Mouse (Mus musculus) c-Kit-negative CD71-positive TER-119-positive erythroid progenitor cells, embryonic 14.5 days (primary cell): ENCODE results near the gene Slfn14.
"Not testable (repeated sequence)": the region's sequence is repeated elsewhere in the genome, so short reads cannot be mapped to it uniquely, and the experiment has no call there.

ENCODE experiments used
- DNase-seq: peaks from one replicate; pipeline ENCODE4 v3.0.0-alpha.2; 2013; ENCODE audit warnings: low read depth, low spot score

The Slfn14 gene

DNA sequence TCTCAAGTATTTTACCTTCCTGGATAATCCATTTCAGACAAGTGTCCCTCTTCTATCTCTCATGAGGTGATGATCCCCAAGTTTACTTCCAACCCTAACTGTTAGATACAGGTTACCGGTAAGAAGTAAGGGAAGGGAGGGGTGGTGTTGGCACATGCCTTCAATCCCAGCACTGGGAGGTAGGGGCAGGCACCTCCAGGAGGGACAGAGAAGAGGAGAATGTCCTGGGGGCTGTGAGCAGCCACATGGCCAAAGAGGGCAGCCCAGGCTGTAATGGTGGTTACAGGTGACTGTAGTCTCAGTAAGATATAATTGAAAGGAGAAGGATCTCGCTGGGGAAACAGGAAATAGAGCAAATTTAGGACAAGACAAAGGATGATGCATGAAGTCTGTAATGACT lies 4.4 kb downstream of the Slfn14 start:
- no peak for DNase-seq

- no peak for DNase-seq
Measured at GRCm38 (mm10) chr11:83279691-83280090, 6.8 kb downstream of the Slfn14 start.

DNA sequence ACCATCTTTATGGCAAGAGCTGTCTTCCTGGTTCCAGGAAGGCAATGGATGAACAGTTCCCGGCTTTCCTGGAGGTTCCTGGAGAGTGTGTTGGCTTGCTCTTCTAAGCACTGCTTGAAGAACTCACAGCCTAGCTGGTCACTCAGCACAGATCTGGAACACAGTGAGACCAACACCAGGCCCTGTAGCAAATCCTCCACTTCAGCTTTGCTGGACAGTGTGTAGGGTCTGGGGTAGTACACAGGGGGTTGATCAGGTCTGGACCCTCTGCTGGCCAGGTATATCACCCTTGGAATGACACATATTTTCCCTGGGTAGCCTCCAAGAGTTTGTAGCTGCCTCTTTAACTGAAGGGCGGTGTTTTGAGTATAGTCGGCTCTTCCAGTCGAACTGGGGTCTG lies 7.5 kb downstream of the Slfn14 start:
- DNase-seq = no peak

- DNase-seq = no peak
Measured at GRCm38 (mm10) chr11:83276251-83276650, 10.3 kb downstream of the Slfn14 start.

- DNase-seq = peak; percentile 38
Measured at GRCm38 (mm10) chr11:83271951-83272843, 14.3 kb downstream of the Slfn14 start.

- DNase-seq = peak; percentile 77
Measured at GRCm38 (mm10) chr11:83271151-83271950, 15.2 kb downstream of the Slfn14 start.

DNA sequence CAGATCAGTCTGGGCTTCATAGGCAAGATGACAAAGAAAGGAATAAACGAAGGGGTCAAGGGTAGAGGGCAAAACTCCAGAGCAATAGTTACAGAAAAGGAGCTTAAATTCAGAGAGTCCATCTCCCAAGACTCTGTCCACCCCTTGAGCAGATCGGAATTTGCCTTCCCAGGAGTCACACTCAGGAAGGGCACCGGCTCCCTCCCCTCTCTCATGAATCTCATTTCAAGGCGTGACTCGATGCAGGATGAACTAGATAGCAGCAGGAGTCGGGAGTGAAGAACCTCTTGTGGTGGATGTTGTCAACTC lies 15.7 kb downstream of the Slfn14 start:
- DNase-seq = no peak

DNA sequence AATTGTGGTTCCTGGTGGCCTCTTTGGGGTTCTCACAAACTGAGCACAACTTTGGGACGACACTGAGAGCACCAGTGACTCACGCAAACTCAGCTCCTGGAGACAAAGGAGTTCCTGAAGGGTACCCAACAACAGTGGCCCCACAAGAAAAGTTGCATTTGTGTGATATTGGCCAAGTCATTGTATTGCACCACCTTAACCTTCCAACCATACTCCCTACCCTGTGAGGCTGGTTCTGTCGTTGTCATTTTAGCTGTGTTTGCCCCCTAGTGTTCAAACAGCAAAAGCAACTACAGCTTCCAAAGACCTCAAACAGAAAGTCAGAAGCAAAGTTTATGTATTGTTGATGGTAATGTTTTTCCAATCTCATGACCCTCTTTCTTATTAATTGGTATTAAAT lies 23.4 kb downstream of the Slfn14 start:
- DNase-seq = peak; percentile 59

GRCm38 (mm10) chr11:83262673-83263072 lies 23.9 kb downstream of the Slfn14 start:
- DNase-seq = peak; percentile 63

DNA sequence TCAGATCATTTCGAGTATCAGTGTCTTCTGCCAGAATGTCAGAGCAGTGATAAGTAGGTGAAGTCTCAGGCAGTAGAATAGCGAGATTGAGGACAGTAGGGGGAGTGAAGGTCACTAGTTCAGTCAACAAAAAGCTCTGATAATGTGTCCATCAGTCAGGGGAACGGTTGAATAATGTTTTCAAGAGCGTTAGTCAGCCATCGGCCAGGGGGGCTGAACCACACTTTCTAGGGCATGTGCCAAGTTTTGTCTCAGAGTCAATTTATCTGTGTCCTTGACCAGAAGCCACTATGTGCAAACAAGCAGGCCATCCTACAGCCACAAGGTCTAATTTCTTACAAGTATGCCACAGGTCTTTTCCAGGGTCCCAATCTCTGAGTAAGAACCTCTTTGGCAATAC lies 29.3 kb downstream of the Slfn14 start:
- DNase-seq = not testable (repeated sequence)

GRCm38 (mm10) chr11:83239811-83240210 lies 46.7 kb downstream of the Slfn14 start:
- DNase-seq = no peak

GRCm38 (mm10) chr11:83238389-83238788 lies 48.1 kb downstream of the Slfn14 start:
- no peak for DNase-seq

GRCm38 (mm10) chr11:83237390-83237789 lies 49.1 kb downstream of the Slfn14 start:
- DNase-seq = not testable (repeated sequence)

GRCm38 (mm10) chr11:83233621-83234020 lies 52.9 kb downstream of the Slfn14 start:
- not testable (repeated sequence) for DNase-seq

DNA sequence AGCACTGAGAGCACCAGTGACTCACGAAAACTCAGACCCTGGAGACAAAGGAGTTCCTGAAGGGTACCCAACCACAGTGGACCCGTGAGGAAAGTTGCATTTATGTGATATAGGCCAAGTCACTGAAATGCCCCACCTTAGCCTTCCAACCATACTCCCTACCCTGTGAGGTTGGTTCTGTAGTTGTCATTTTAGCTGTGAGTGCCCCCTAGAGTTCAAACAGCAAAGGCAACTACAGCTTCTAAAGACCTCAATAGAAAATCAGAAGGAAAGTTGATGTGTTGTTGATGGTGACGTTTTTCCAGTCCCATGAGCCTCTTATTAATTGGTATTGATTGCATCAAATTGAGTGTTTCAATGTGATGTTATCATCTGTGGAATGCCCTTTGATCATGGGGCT lies 55.6 kb downstream of the Slfn14 start:
- no peak for DNase-seq

GRCm38 (mm10) chr11:83227926-83228723 lies 58.4 kb downstream of the Slfn14 start:
- DNase-seq = no peak

- DNase-seq = no peak
Measured at GRCm38 (mm10) chr11:83225371-83225960, 61.1 kb downstream of the Slfn14 start.
